Mouse (Mus musculus) neural tube, embryonic 11.5 days (tissue): Measurements from ENCODE around the gene Dohh. TPM values are rescaled to one million over a fixed set of nuclear protein-coding genes. Genes with fewer than 3 reads are reported as not detected.

Source experiments
- ATAC-seq: fragments of 200-750 bp; cut with Nextera tagmentation; 2 replicates; pipeline ENCODE4 v1.8.0; 2017; ENCODE audit warnings: moderate number of reproducible peaks, mild to moderate bottlenecking, moderate TSS enrichment, moderate library complexity; ENCODE audit not compliant: insufficient read depth, low FRiP score, low TSS enrichment
- DNase-seq: peaks from one replicate; pipeline ENCODE4 v3.0.0-alpha.2; 2015; ENCODE audit warnings: low spot score
- H3K27ac ChIP-seq: fragments of 300-500 bp; sonication (generic); 2 replicates; pipeline ENCODE4 v1.5.1; 2014; ENCODE audit warnings: low read depth, mild to moderate bottlenecking, low read length
- H3K27me3 ChIP-seq: fragments of 300-500 bp; sonication (generic); 2 replicates; pipeline ENCODE4 v1.6.1; 2014; ENCODE audit warnings: mild to moderate bottlenecking, low read length, mixed read lengths; ENCODE audit not compliant: control insufficient read depth, insufficient read depth
- H3K36me3 ChIP-seq: fragments of 300-500 bp; sonication (generic); 2 replicates; pipeline ENCODE4 v1.6.1; 2014; ENCODE audit warnings: mild to moderate bottlenecking, low read length, moderate library complexity, mixed read lengths; ENCODE audit not compliant: control insufficient read depth, insufficient read depth
- H3K4me1 ChIP-seq: fragments of 300-500 bp; sonication (generic); 2 replicates; pipeline ENCODE4 v1.6.1; 2014; ENCODE audit warnings: low read length, mixed read lengths; ENCODE audit not compliant: control insufficient read depth, insufficient read depth
- H3K4me2 ChIP-seq: fragments of 300-500 bp; sonication (generic); 2 replicates; pipeline ENCODE4 v1.6.1; 2014; ENCODE audit warnings: low read depth, mild to moderate bottlenecking, moderate library complexity
- H3K4me3 ChIP-seq: fragments of 300-500 bp; sonication (generic); 2 replicates; pipeline ENCODE4 v1.5.1; 2014; ENCODE audit warnings: low read depth, low read length
- H3K9ac ChIP-seq: fragments of 300-500 bp; sonication (generic); 2 replicates; pipeline ENCODE4 v1.6.1; 2014; ENCODE audit warnings: mild to moderate bottlenecking, low read length
- H3K9me3 ChIP-seq: fragments of 300-500 bp; sonication (generic); 2 replicates; pipeline ENCODE4 v1.6.1; 2016; ENCODE audit warnings: low read length; ENCODE audit not compliant: control insufficient read depth
- WGBS: fragments of 180-500 bp; shearing (Covaris S2); extraction: QIAGEN DNeasy Blood & Tissue Kit; methylation state at CpG from one replicate; pipeline ENCODE4 v1.1.7; 2014; 5-methylcytosine and 5-hydroxymethylcytosine counted together
- polyA plus RNA-seq: library from polyadenylated mRNA; unstranded; fragments of >200 nt; fragmentation: Nextera tagmentation; extraction: Ambion mirVana; gene quantifications from 2 replicates; pipeline ENCODE4 v1.2.1, GENCODE M21; 2014

Dohh gene
- polyA plus RNA-seq, 1 experiment from 2014 or later: 76.1 TPM

DNA sequence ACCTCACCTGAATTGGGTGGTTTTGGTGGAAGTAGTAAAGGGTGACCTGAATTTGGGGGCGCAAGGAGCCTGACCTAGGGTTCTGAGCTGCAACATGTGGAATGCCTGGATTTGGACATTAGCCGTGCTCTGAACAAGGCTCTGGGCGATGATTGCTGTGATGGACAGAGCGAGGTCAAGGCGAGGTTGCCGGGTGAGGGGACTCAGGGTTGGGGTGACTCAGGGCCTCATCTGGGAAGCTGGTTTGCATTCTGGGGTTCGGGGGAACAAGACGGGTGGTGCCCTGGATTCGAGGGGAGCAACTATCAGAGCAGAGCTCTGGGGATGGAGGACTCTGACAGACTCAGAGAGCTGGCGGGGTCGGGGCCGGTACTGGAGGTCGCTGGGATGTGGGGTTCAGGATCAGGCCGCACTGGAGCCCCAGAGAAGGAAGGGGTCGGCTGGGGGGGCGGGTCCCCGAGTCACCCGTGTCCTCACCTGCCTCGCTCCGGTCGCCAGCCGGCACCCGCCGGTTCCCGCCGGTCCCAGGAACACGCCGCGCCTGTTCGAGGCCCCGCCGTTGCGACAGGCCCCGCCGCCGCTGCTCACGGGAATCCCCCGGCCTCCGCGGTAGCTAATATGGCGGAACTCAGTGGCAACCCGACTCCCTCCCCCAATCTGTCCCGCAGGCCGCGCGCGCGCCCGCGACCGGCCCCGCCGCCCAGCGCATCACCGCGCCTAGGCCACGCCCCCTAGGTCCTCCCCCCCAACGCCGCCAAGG, 6.3 kb upstream of the Dohh start, which contains the start of gene Fzr1:
Gene Fzr1 (minus strand): TSS at position 724 of the 760 bp plus-strand sequence.
- ATAC-seq (peak; percentile 59), DNase-seq (no peak)
- under 1% methylated on average over 44 of the region's 59 CpGs for WGBS

DNA sequence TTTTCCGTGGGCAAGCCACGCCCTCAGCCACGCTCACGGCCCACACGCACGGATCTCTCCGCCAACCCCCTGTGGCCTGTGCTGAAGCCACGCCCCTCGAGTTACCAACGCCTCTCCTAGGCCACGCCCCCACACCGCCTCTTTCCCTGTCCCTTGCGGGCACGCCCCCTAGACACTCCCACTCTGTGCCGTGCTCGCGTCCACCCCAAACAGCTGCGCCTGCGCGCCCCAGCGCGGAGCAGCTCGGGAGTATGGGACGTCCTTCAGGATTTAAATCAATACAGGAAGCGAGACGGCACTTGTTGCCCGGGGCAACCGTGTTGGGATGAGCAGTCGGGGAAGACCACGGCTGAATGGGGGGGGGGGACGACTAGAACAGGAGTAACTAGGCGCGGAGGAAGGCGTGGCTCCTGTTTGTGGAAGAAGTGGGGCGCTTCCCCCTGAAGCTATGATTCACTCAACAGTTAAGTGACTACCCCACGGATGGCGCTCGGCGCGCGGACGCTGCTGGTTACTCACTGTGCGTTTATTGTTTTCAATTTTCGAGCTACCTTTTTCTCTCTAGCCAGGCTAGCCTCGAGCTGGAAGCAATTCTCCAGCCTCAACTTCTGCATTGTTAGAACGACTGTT, 5.6 kb upstream of the Dohh start:
- peak; percentile 100 for DNase-seq

More for the DNA sequence above, 6.3 kb upstream of the Dohh start, which contains the start of gene Fzr1:
- H3K27me3 ChIP-seq: no peaks in the 10 kb centered on the region
- H3K4me1 ChIP-seq: peaks cover 12% of the 10 kb centered on the region
- H3K4me3 ChIP-seq: peak within 1 kb of the TSS; percentile 85
- H3K9me3 ChIP-seq: no peaks in the 10 kb centered on the region
- H3K27ac ChIP-seq: peak within 1 kb of the TSS; percentile 67
- peak within 1 kb of the TSS; percentile 88 for H3K4me2 ChIP-seq
- H3K9ac ChIP-seq: peak within 1 kb of the TSS; percentile 89
- H3K36me3 ChIP-seq: peaks cover 5% of the 10 kb centered on the region

DNA sequence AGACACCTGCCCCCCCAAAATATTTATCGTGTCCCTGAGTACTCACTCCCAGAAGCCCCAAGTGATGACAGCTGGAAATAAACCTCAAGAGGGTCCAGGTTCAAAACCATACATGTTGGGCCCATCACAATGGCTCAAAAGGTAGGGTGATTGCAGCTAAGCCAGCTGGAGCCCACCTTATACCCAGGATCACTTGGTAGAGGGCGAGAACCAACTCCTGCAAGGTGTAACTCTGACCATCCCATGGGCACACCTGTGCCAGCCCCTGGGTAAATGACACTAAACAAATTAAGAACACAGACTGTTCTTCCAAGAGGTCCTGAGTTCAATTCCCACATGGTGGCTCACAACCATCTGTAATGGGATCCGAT, 5.1 kb upstream of the Dohh start:
- DNase-seq: no peak
- 63% methylated on average over 3 of the region's 3 CpGs for WGBS
- H3K27ac ChIP-seq: peak overlapping the region; percentile 67; the same call in 1 of the 2 replicates
- H3K9me3 ChIP-seq: no peaks in the 10 kb centered on the region
- 0 out of 2 replicates have a peak, but pooled peaks cover 2% of the 10 kb centered on the region for H3K36me3 ChIP-seq
- peak overlapping the region; percentile 62 for H3K9ac ChIP-seq
- peaks cover 12% of the 10 kb centered on the region for H3K4me1 ChIP-seq
- peak overlapping the region; percentile 85 for H3K4me3 ChIP-seq
- H3K27me3 ChIP-seq: no peaks in the 10 kb centered on the region
- ATAC-seq: 0 out of 2 replicates have a peak, but pooled peaks have one; percentile 4
- H3K4me2 ChIP-seq: peak overlapping the region; percentile 59

More for the DNA sequence above, 5.6 kb upstream of the Dohh start:
- H3K36me3 ChIP-seq: peaks cover 2% of the 10 kb centered on the region
- peak; percentile 95 for ATAC-seq
- peak overlapping the region; percentile 85 for H3K4me3 ChIP-seq
- peak overlapping the region; percentile 67; the same call in 1 of the 2 replicates for H3K27ac ChIP-seq
- H3K4me2 ChIP-seq: peak overlapping the region; percentile 88
- peaks cover 12% of the 10 kb centered on the region for H3K4me1 ChIP-seq
- no peaks in the 10 kb centered on the region for H3K27me3 ChIP-seq
- WGBS: 1% methylated on average over 43 of the region's 46 CpGs
- H3K9me3 ChIP-seq: no peaks in the 10 kb centered on the region
- peak overlapping the region; percentile 89 for H3K9ac ChIP-seq

DNA sequence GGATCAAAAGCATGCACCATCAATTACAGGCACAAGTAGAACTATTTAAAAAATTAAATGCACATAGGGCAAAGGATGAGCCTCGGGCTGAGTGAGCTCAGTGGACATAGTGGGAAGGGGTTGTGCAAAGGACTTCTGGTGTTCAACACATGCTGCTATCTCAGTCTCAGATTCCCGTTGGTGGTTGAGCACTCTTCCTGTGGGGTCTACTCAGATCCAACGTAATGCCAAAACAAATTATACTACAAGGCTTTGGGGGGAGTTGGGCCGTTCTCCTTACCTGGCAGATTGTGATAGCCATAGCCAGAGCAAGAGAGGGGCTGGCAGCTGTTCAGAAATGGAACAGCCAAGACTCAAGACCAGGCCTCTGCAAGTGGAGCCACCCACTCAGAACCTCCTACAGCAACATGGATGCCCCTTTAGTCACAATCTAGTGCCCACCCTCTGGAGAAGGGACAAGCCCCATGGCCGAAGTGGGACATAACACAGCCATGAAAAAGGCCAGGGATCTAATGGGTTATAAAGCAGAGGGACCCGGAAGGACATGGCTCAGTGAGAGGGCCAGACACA, 4.3 kb upstream of the Dohh start:
- Histone ChIP-seq H3K9ac (no peak overlapping the region), H3K9me3 (no peaks in the 10 kb centered on the region), H3K27ac (no peak overlapping the region), H3K36me3 (0 out of 2 replicates have a peak, but pooled peaks cover 2% of the 10 kb centered on the region), H3K4me1 (peaks cover 13% of the 10 kb centered on the region), H3K4me2 (no peak overlapping the region), H3K4me3 (no peak overlapping the region), H3K27me3 (no peaks in the 10 kb centered on the region)
- WGBS: 94% methylated on average over 6 of the region's 6 CpGs
- ATAC-seq (no peak), DNase-seq (no peak)

DNA sequence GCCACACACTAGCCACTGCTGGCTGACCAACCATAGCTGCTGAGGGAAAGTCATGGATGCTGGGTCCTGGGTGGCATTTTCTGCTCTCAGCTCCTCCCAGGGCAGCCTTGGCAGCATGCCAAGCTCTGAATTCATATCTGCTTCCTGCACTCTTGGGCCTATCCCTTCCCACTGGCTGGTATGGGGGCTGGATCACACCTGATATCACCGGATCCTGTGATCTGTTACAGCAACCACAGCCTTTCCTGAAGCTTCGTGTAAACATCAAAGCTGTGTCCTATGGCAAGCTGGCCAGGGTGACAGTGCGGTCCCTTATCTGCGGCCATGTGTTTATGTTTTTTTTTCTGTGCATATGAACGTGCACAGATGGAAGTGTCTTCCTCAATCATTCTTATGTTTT, 2.2 kb upstream of the Dohh start:
- no peak for DNase-seq
- WGBS: 91% methylated on average over 5 of the region's 5 CpGs
- Histone ChIP-seq H3K9ac (no peak overlapping the region), H3K36me3 (peaks cover 8% of the 10 kb centered on the region), H3K4me1 (peaks cover 15% of the 10 kb centered on the region), H3K27ac (no peak overlapping the region), H3K4me3 (no peak overlapping the region), H3K4me2 (no peak overlapping the region), H3K9me3 (no peaks in the 10 kb centered on the region), H3K27me3 (no peaks in the 10 kb centered on the region)
- no peak for ATAC-seq

DNA sequence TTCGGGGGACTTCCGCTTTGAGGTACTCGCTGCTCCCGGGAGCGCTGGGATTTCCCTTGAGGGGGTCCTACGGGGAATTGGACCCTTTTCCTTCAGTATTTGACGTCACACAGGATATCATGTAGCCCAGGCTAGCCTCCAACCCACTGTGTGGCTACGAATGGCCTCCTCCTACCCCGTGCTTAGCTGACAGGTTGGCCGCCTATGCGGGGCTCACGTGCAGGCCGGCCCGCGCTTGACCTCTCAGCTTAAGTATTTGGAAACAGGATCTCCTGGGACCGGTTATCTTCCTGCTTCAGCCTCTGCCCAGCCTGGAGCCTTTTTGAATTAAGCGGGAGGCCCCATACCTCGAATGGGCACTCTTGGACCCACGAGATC, 366 bp downstream of the Dohh start:
- DNase-seq: no peak
- peak; percentile 25; the same call in 1 of the 2 replicates for ATAC-seq
- H3K9ac ChIP-seq: peak overlapping the region; percentile 78
- WGBS: under 1% methylated on average over 19 of the region's 19 CpGs
- H3K4me3 ChIP-seq: peak overlapping the region; percentile 88
- peaks cover 14% of the 10 kb centered on the region for H3K4me1 ChIP-seq
- H3K9me3 ChIP-seq: no peaks in the 10 kb centered on the region
- peak overlapping the region; percentile 47 for H3K27ac ChIP-seq
- H3K36me3 ChIP-seq: peaks cover 18% of the 10 kb centered on the region
- peak overlapping the region; percentile 90 for H3K4me2 ChIP-seq
- H3K27me3 ChIP-seq: no peaks in the 10 kb centered on the region

DNA sequence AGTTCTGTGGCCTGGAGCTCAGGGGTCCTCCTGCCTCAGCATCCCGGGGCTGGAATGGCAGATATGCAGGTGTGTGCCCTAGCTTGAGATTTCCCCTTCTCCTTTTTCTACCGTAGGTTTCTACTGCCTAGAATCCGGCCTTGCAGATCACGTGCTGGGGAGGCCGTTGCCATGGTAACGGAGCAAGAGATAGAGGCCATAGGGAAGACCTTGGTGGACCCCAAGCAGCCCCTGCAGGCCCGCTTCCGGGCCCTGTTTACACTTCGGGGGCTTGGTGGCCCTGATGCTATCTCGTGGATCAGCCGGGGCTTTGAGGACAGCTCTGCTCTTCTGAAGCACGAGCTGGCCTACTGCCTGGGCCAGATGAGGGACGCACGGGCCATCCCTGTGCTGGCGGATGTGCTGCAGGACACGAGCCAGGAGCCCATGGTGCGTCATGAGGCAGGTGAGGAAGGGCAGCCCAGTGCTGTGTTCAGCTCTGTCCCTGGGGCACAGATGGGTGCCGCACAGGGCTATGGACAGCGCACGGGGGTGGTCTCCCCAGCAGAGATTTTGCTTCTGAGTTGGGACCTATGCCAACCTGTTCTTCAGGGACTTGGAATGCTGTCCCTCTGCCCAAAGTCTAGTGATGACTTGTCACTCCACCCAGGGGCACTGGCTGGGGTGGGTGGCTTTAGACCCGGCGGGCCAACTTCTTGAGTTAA, 1.5 kb downstream of the Dohh start:
- peaks cover 14% of the 10 kb centered on the region for H3K4me1 ChIP-seq
- H3K9me3 ChIP-seq: no peaks in the 10 kb centered on the region
- H3K4me3 ChIP-seq: no peak overlapping the region
- H3K4me2 ChIP-seq: no peak overlapping the region
- no peaks in the 10 kb centered on the region for H3K27me3 ChIP-seq
- no peak overlapping the region for H3K27ac ChIP-seq
- DNase-seq: no peak
- no peak overlapping the region for H3K9ac ChIP-seq
- 86% methylated on average over 22 of the region's 22 CpGs for WGBS
- ATAC-seq: no peak
- peaks cover 18% of the 10 kb centered on the region for H3K36me3 ChIP-seq

DNA sequence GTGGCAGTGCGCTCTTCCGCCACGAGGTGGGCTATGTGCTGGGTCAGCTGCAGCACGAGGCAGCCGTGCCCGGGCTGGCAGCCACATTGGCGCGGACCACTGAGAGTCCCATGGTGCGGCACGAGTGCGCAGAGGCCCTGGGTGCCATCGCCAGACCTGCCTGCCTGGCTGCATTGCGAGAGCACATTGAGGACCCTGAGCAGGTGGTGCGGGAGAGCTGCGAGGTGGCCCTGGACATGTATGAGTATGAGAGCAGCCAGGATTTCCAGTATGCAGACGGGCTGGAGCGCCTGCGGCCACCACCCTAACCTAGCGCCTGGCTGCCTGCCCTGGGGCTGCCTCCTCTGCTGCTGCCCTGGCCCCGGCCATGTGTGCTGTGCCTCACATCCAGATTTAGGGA, 3.5 kb downstream of the Dohh start:
- no peak for ATAC-seq
- Histone ChIP-seq H3K4me1 (peaks cover 14% of the 10 kb centered on the region), H3K4me2 (no peak overlapping the region), H3K4me3 (no peak overlapping the region), H3K9me3 (no peaks in the 10 kb centered on the region), H3K36me3 (peaks cover 18% of the 10 kb centered on the region), H3K27ac (no peak overlapping the region), H3K27me3 (no peaks in the 10 kb centered on the region), H3K9ac (no peak overlapping the region)
- DNase-seq: no peak
- 93% methylated on average over 20 of the region's 20 CpGs for WGBS
